1 mouse cellular context compared by ENCODE assay signal in the genomic region with DNA sequence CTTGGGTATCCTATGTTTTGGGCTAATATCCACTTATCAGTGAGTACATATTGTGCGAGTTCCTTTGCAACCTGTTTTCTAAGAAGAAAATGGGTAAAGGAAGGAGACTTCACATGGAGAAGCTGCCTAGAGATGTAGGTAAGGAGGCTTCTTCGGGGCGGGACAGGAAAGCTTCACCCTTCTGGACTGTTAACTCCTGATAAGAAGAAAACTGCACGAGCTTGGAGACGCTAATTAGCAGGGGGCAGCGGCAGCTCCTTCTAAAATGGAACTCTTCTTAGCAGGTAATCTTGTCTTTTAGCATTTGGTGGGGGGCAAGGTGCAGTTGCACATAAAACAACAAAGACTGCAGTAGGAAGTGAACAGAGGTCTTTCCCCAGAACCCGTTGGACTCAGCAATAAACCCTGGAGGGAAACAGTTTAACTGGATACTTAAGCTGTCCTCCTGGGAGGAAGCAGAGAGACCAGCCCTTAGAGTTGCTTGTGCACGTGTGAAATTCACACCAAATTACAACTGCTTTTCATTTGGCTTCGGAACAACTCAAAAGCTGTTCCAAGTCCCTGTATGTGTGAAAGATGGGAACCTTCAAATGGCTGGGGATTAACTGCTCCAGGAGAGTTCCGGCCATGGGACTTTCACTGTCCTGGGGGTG.
TF ChIP-seq lines count a peak whose summit lies in the region.

No protein-coding gene starts in this region.

TF ChIP-seq in MEL, 35 proteins besides CTCF, POLR2A, EP300 and RAD21 (continued from another document):
- TF ChIP-seq BHLHE40 (IDR thresholded peaks at IDR 0.05; ENCODE audit: borderline replicate concordance, low read depth, low read length) (peak; percentile 60; the same call in 1 of the 2 replicates), MAX (IDR thresholded peaks at IDR 0.05; ENCODE audit: low read length) (peak; percentile 50; the same call in 1 of the 2 replicates), SIN3A (IDR thresholded peaks at IDR 0.05; ENCODE audit: low read length) (0 out of 2 replicates have a peak, but pooled peaks have one; percentile 14), USF2 (IDR thresholded peaks at IDR 0.05; ENCODE audit: borderline replicate concordance in 1 of 2, insufficient read depth in 1 of 2, low read depth in 1 of 2, low read length in 2 of 2) (no peak), ETS1 (IDR thresholded peaks at IDR 0.05; ENCODE audit: low read depth, low read length) (peak; percentile 31; the same call in 1 of the 2 replicates)
